Mouse (Mus musculus) fat pad, adult 2 months (tissue): ENCODE measurements at regions not wholly inside any gene's neighbourhood (a gene's known extent, or its start where the extent isn't known, plus 50 kb on each side); places are given as distances from the start of the nearest gene placed in this dataset.

ENCODE experiments used
- DNase-seq: peaks from one replicate; pipeline ENCODE4 v3.0.0-alpha.2; 2011; ENCODE audit warnings: low read depth, low spot score; ENCODE audit errors: extremely low read depth

DNA sequence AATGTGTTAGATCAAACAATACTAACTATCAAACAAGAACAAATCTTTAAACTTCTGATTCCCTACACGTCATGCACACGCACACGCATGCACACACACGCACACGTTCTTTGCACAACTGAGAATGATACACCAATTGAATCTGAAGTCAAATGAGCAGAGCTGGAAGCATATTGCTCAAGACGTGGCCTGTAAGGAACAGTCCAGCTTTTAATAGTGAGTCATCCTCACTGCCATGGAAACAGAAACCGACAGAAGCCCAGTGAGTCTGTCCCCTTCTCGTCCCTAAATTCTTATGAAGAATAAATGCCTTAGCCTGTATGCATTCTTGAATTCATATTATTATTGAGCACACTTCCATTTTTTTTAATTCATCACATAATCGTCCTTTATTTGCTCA, 75.7 kb upstream of the Magi3 start:
- DNase-seq, result no peak

DNA sequence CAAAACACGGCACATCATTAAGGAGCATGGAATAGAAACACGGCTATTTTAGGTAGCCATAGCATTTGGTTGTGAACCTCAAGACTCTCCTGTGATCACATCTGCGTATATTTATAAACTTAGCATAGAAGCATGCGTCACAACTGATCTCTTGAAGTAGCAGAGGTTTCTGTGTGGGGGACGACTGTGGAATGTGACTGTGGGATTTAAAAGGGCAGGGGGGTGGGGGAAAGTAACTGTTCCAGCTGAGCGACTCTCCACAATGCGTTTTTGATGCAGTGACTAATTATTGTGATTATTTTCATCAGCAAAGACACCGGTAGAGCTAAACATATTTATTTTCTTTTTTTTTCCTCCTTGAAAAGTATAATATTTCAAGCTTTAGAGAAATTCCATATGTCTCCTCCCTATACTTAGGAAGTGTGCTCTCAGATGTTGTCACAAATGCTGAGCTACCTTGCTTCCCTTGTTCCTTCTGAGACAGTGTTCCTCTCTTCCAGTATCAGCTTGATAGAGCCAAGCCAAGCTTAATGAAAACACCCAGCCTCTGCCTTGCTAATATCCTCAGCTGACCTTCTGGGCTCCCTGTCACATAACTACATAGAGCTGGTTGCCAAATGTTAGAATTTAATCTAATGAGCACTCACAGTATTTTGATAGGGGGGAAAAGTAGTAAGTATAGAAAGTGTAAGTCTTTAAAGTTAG, 75.0 kb upstream of the Magi3 start:
- no peak for DNase-seq

- no peak for DNase-seq
These were observed 73.7 kb upstream of the Magi3 start for GRCm38 (mm10) chr3:104293869-104294268.

- no peak for DNase-seq
These were observed 69.0 kb upstream of the Magi3 start for GRCm38 (mm10) chr3:104288970-104289680.

DNA sequence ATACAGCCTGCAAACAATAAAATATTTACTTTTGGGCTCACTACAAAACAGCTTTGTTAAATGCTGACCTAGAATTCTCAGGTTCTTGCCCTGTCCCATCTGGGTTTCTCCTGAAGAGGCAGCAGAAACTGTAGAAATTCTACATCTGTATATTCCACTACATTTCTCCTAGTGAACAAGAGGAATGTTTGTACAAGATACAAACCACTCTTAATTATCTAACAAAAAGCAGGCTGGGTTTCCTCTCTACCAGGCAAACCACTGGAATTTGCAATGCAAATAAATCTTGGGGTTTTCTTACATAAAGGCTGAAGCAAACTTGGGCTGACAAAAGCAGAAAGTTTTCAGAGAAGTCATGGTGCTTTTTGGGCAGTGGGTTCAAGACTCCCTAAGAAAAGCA, 67.7 kb upstream of the Magi3 start:
- no peak for DNase-seq

DNA sequence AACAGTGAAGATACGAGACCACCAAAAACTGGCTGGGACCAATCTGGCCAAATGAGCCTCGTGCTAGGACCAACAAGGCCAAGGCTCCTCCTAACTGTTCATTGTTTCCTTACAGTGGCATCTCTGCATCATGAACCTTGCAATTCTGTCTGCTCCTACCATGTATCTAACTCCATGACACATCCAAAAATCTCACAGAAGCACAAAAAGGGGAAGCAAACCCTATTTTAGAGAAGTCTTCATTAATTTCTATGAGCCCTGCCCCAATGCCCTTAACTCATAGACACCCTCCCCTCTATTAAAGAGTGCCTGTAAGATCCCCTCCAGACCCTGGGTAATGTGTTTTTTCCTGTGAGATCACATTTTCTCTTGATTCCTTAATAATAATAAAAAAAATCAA, 64.8 kb upstream of the Magi3 start:
- DNase-seq, result no peak

DNA sequence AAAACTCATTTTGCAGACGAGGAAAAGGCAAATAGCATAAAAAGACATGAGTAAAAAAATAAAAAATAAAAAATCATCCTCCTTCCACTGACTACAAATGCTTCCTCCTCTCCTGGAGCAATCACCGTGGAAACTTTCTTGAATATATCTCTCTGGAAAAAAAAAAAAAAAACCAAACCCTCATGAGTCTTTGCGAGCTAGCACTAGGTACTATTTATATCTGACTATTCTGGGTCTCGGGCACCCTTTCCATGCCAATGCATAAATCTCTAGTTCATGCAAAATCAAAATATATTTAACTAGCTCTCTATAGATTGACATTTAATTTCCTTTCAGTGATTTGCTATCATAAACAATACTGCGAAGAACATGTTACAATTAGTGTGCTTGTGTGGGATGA, 63.7 kb upstream of the Magi3 start:
- DNase-seq, result no peak

GRCm38 (mm10) chr3:104279505-104279904, 59.3 kb upstream of the Magi3 start:
- DNase-seq, result peak; percentile 63

DNA sequence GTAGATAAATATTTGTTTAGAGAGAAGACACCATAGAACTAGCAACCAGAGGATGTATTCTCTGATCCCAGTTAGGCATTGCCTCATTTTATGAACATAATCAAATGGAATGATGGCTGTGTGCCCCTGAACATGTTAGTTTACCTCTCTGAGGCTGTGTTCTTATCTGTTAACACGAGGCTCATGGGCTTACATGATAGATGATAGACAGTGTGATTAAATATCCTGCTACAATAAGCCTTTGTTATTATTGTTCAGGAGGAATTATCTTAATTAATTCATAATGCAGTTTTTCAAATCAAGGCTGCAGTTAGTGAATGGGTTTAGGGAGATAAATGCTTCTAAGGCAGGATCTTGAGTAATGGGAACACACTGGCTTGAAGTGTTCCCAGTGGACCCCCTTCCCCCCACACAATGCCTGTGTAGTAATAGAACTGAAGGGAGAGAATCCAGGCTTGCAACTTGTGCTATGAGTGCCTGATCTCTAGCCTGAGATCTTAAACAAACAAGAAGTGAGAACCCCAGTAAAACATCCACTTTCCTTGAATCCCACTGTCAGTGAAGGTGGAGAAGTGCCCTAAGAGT, 54.6 kb upstream of the Magi3 start:
- no peak for DNase-seq

- DNase-seq, result no peak
These were observed 53.9 kb upstream of the Magi3 start for GRCm38 (mm10) chr3:104274084-104274483.
